Mouse (Mus musculus) MEL (cell line): ENCODE data around the gene Fabp2. TPM values are rescaled to one million over a fixed set of nuclear protein-coding genes. Genes with fewer than 3 reads are reported as not detected.

Source experiments
- DNase-seq: peaks from one replicate; pipeline ENCODE4 v3.0.0; 2011; ENCODE audit warnings: low read depth, low spot score
- H3K27ac ChIP-seq: 2 replicates; pipeline ENCODE4 v1.5.1; 2012; ENCODE audit warnings: low read depth, mild to moderate bottlenecking, control low read depth, low read length, moderate library complexity; ENCODE audit not compliant: control insufficient read depth
- H3K27me3 ChIP-seq, 2 experiments: fragments of 150-350 bp in 1 of 2; sonication (generic) in 1 of 2; 2 replicates each; pipeline ENCODE4 v1.6.1; 2012; ENCODE audit warnings: low read length in 2 of 2, mild to moderate bottlenecking in 2 of 2, improper control_type of control experiment in 1 of 2, moderate library complexity in 1 of 2; ENCODE audit not compliant: insufficient read depth in 2 of 2, control insufficient read depth in 1 of 2
- H3K36me3 ChIP-seq, 2 experiments: 2 replicates each; pipeline ENCODE4 v1.6.1; 2012 to 2014; ENCODE audit warnings: low read length in 2 of 2, improper control_type of control experiment in 1 of 2, inconsistent platforms in 1 of 2, mild to moderate bottlenecking in 1 of 2; ENCODE audit not compliant: insufficient read depth in 2 of 2, control insufficient read depth in 1 of 2
- H3K4me1 ChIP-seq, 2 experiments: fragments of 150-350 bp in 1 of 2; sonication (generic) in 1 of 2; 2 replicates each; pipeline ENCODE4 v1.6.1; 2012; ENCODE audit warnings: low read length in 2 of 2, improper control_type of control experiment in 1 of 2, mild to moderate bottlenecking in 1 of 2; ENCODE audit not compliant: insufficient read depth in 2 of 2, control insufficient read depth in 1 of 2
- H3K4me3 ChIP-seq, 2 experiments: fragments of 150-350 bp in 1 of 2; sonication (generic) in 1 of 2; 2 replicates each; pipeline ENCODE4 v1.5.1; 2012; ENCODE audit warnings: low read depth in 2 of 2, low read length in 2 of 2, mild to moderate bottlenecking in 2 of 2, moderate library complexity in 2 of 2, control low read depth in 1 of 2, improper control_type of control experiment in 1 of 2; ENCODE audit not compliant: control insufficient read depth in 1 of 2, insufficient read depth in 1 of 2
- H3K79me2 ChIP-seq: 2 replicates; pipeline ENCODE4 v1.6.1; 2012; ENCODE audit warnings: mild to moderate bottlenecking, low read length, moderate library complexity; ENCODE audit not compliant: control insufficient read depth, poor library complexity, insufficient read depth
- H3K9ac ChIP-seq: 2 replicates; pipeline ENCODE4 v1.6.1; 2012; ENCODE audit warnings: low read depth, mild to moderate bottlenecking, control low read depth, low read length, moderate library complexity; ENCODE audit not compliant: control insufficient read depth, poor library complexity, severe bottlenecking
- H3K9me3 ChIP-seq: fragments of 150-350 bp; sonication (generic); replicated peaks from 2 replicates; pipeline ENCODE4 v1.6.1; 2012; ENCODE audit warnings: mild to moderate bottlenecking, low read length, improper control_type of control experiment, moderate library complexity; ENCODE audit not compliant: insufficient read depth
- E2F4 ChIP-seq: IDR thresholded peaks from 2 replicates; pipeline ENCODE4 v1.6.1; 2011; ENCODE audit warnings: low read depth, low read length, improper control_type of control experiment, borderline replicate concordance
- ELF1 ChIP-seq: IDR thresholded peaks from 2 replicates; pipeline ENCODE4 v1.6.1; 2014; ENCODE audit warnings: low read depth, mild to moderate bottlenecking, inconsistent platforms, low read length, improper control_type of control experiment, moderate library complexity
- GATA1 ChIP-seq: IDR thresholded peaks from 2 replicates; pipeline ENCODE4 v1.6.1; 2011; ENCODE audit warnings: low read depth, low read length, improper control_type of control experiment
- HCFC1 ChIP-seq: IDR thresholded peaks from 2 replicates; pipeline ENCODE4 v1.6.1; 2012; ENCODE audit warnings: low read depth, mild to moderate bottlenecking, inconsistent platforms, low read length, improper control_type of control experiment, moderate library complexity
- KAT2A ChIP-seq: conservative IDR thresholded peaks from 2 replicates; pipeline ENCODE4 v1.6.1; 2012; ENCODE audit warnings: low read depth, low read length, improper control_type of control experiment, inconsistent platforms
- MAZ ChIP-seq: IDR thresholded peaks from 2 replicates; pipeline ENCODE4 v1.6.1; 2012; ENCODE audit warnings: low read depth, mild to moderate bottlenecking, inconsistent platforms, low read length, improper control_type of control experiment
- NELFE ChIP-seq: IDR thresholded peaks from 2 replicates; pipeline ENCODE4 v1.6.1; 2011; ENCODE audit warnings: low read depth, low read length, improper control_type of control experiment
- NRF1 ChIP-seq: IDR thresholded peaks from 2 replicates; pipeline ENCODE4 v1.6.1; 2014; ENCODE audit warnings: low read depth, mild to moderate bottlenecking, inconsistent platforms, low read length, improper control_type of control experiment, moderate library complexity; ENCODE audit not compliant: poor library complexity, insufficient read depth, severe bottlenecking
- POLR2A ChIP-seq, 2 experiments: IDR thresholded peaks; 2 replicates each; pipeline ENCODE4 v1.6.1; 2011 to 2012; ENCODE audit warnings: low read length in 2 of 2, mild to moderate bottlenecking in 2 of 2, control low read depth in 1 of 2, improper control_type of control experiment in 1 of 2, low read depth in 1 of 2, moderate library complexity in 1 of 2; ENCODE audit not compliant: control insufficient read depth in 1 of 2, insufficient read depth in 1 of 2, poor library complexity in 1 of 2
- POLR2AphosphoS2 ChIP-seq: IDR thresholded peaks from 2 replicates; pipeline ENCODE4 v1.6.1; 2011; ENCODE audit warnings: low read length, improper control_type of control experiment
- POLR2AphosphoS5 ChIP-seq: IDR thresholded peaks from 2 replicates; pipeline ENCODE4 v1.6.1; 2012; ENCODE audit warnings: low read depth, borderline replicate concordance, mild to moderate bottlenecking, inconsistent platforms, low read length, moderate library complexity, mixed read lengths
- RCOR1 ChIP-seq: IDR thresholded peaks from 2 replicates; pipeline ENCODE4 v1.6.1; 2012; ENCODE audit warnings: low read depth, mild to moderate bottlenecking, inconsistent platforms, low read length, improper control_type of control experiment
- SIN3A ChIP-seq: IDR thresholded peaks from 2 replicates; pipeline ENCODE4 v1.6.1; 2012; ENCODE audit warnings: low read length, improper control_type of control experiment, inconsistent platforms
- SMC3 ChIP-seq: IDR thresholded peaks from 2 replicates; pipeline ENCODE4 v1.6.1; 2011; ENCODE audit warnings: low read depth, low read length, improper control_type of control experiment
- TCF12 ChIP-seq: IDR thresholded peaks from 2 replicates; pipeline ENCODE4 v1.6.1; 2014; ENCODE audit warnings: low read depth, mild to moderate bottlenecking, inconsistent platforms, low read length, improper control_type of control experiment, moderate library complexity
- ZNF384 ChIP-seq: IDR thresholded peaks from 2 replicates; pipeline ENCODE4 v1.6.1; 2012; ENCODE audit warnings: low read depth, mild to moderate bottlenecking, inconsistent platforms, low read length, improper control_type of control experiment
- polyA plus RNA-seq, 2 experiments: library from polyadenylated mRNA; stranded (reverse) in 1 of 2; unstranded in 1 of 2; fragments of >175 nt in 1 of 2; fragments of >200 nt in 1 of 2; gene quantifications; 2 replicates each; pipeline versions ENCODE4 v1.2.1 to v1.2.4; 2012; ENCODE audit warnings: low replicate concordance in 2 of 2, low read depth in 1 of 2; ENCODE audit not compliant: insufficient read length in 2 of 2, insufficient read depth in 1 of 2, missing spikeins in 1 of 2
- total RNA-seq: library from RNA; depleted of rRNA; stranded (reverse); fragments of 300-350 nt; gene quantifications from 2 replicates; pipeline ENCODE4 v1.2.3, GENCODE M21; 2012

Fabp2 gene
- total and polyA plus RNA-seq, 3 experiments = not detected

DNA sequence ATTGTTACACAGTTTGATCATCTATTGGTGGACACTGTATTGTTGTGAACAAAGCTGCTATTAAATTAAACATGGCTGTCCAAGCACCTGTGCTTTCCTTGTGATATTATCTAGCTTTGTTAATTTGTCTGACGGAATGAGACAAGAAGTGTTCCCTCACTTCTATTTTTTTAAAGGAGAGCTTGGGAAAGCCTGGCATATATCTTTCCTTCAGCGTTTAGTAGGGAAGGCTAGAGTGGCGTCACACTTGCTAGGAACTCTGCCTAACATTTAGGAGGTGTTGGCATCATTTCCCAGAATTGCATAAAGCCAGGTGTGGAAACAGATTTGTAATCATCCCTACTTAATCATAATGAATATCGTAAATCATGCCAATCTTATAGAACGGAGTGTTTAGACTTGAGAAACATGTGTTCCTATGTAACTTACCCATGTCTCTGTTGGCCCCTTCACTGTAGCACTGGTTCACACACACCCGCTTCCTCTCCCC lies 21.4 kb downstream of the Fabp2 start:
- no peak for TF ChIP-seq POLR2A (IDR thresholded peaks at IDR 0.05; ENCODE audit: control insufficient read depth in 1 of 2, insufficient read depth in 1 of 2, low read depth in 1 of 2, low read length in 2 of 2, poor library complexity in 1 of 2)
- no peak for TF ChIP-seq HCFC1
- TF ChIP-seq NELFE = no peak
- no peak for TF ChIP-seq POLR2AphosphoS2
- TF ChIP-seq GATA1 = no peak
- no peak for TF ChIP-seq ELF1
- no peak for TF ChIP-seq POLR2AphosphoS5
- TF ChIP-seq RCOR1 = no peak
- TF ChIP-seq SMC3 = no peak
- TF ChIP-seq NRF1 = no peak
- TF ChIP-seq TCF12 = no peak
- TF ChIP-seq E2F4 = no peak
- TF ChIP-seq MAZ = no peak
- peaks cover 0 to 35% of the 10 kb centered on the region in 2 experiments; a peak in 2 of 4 replicates for H3K36me3 ChIP-seq
- H3K4me3 ChIP-seq = no peak overlapping the region
- no peaks in the 10 kb centered on the region for H3K9me3 ChIP-seq
- H3K79me2 ChIP-seq = no peaks in the 10 kb centered on the region
- no peaks in the 10 kb centered on the region for H3K27me3 ChIP-seq
- DNase-seq = no peak
- no peak overlapping the region for H3K27ac ChIP-seq
- no peak overlapping the region for H3K9ac ChIP-seq
- peaks cover 16 to 35% of the 10 kb centered on the region in 2 experiments for H3K4me1 ChIP-seq

DNA sequence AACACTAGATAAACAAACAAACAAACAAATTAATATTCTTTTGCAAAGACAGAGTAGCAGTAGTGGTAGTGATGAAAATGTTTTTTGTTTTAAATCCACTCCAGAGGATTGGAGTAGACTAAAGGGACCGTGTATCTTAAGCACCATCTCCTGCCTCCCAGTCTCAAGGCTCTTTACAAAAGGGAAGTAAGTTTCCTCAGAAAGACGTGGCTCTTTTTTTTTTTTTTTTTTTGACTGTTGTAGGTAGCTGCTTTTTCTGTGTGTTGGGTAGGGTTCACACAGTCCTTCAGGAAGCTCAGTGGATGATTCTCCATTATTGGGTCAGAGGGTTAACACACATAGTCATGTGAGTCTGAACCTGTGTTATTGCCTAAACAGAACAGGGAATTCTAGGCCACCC lies 23.8 kb downstream of the Fabp2 start:
- H3K27ac ChIP-seq = peak overlapping the region; percentile 26
- DNase-seq = peak; percentile 25
- peaks cover 18 to 39% of the 10 kb centered on the region in 2 experiments for H3K4me1 ChIP-seq
- H3K9ac ChIP-seq = peak overlapping the region; percentile 6; the same call in 1 of the 2 replicates
- no peaks in the 10 kb centered on the region for H3K79me2 ChIP-seq
- H3K4me3 ChIP-seq = no peak overlapping the region
- peaks cover 0 to 39% of the 10 kb centered on the region in 2 experiments; a peak in 2 of 4 replicates for H3K36me3 ChIP-seq
- H3K9me3 ChIP-seq = no peaks in the 10 kb centered on the region
- TF ChIP-seq KAT2A (no peak), ZNF384 (peak; percentile 97)
- TF ChIP-seq, all 39 proteins: peak for 1
- no peaks in the 10 kb centered on the region for H3K27me3 ChIP-seq

DNA sequence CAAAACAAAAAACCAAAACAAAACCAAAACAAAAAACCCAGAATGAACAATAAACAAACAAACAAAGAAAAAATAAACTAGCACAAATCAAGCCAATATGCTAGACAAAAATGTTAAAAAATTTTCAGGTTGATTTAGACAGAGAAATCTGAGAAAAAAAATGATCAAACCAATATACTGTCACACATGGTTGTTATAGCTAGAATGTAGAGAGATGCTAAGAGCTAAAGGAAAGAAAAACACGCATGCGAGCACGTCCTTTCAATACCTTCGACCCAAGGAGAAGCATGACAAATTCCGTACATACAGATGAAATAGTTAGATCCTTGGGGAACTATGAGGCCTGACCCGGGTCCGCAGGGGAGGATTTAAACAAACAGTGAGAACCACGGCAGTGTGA lies 24.4 kb downstream of the Fabp2 start, which contains the start of gene Gm10959:
Gene Gm10959 (minus strand): TSS at position 101 of the 400 bp plus-strand sequence.
- Histone ChIP-seq H3K79me2 (no peaks in the 10 kb centered on the region; the same call in 1 of the 2 replicates), H3K9me3 (no peaks in the 10 kb centered on the region), H3K27ac (peak within 1 kb of the TSS; percentile 73), H3K27me3 (no peaks in the 10 kb centered on the region), H3K36me3 (peaks cover 0 to 39% of the 10 kb centered on the region in 2 experiments; a peak in 2 of 4 replicates), H3K4me1 (peaks cover 18 to 39% of the 10 kb centered on the region in 2 experiments), H3K9ac (peak within 1 kb of the TSS; percentile 28), H3K4me3 (no peak within 1 kb of the TSS)
- no peak for DNase-seq
- TF ChIP-seq ZNF384 (no peak), SIN3A (peak; percentile 12; the same call in 1 of the 2 replicates)
